Mouse (Mus musculus) E14TG2a.4 (cell line): ENCODE data around the gene Slc30a6.

ENCODE experiments used
- H3K27me3 ChIP-seq: 2 replicates; pipeline ENCODE4 v1.6.1; 2014; ENCODE audit warnings: low read length, control low read depth; ENCODE audit not compliant: insufficient read depth
- H3K36me3 ChIP-seq: 2 replicates; pipeline ENCODE4 v1.6.1; 2014; ENCODE audit warnings: low read length, control low read depth; ENCODE audit not compliant: insufficient read depth
- H3K4me1 ChIP-seq: replicated peaks from 2 replicates; pipeline ENCODE4 v1.6.1; 2014; ENCODE audit warnings: low read depth, low read length, control low read depth
- H3K4me3 ChIP-seq: replicated peaks from 2 replicates; pipeline ENCODE4 v1.5.1; 2014; ENCODE audit warnings: mild to moderate bottlenecking, low read length
- H3K9me3 ChIP-seq: 2 replicates; pipeline ENCODE4 v1.6.1; 2014; ENCODE audit warnings: low read length, control low read depth
- CTCF ChIP-seq: conservative IDR thresholded peaks from 2 replicates; pipeline ENCODE4 v1.5.1; 2014; ENCODE audit warnings: low read length
- NANOG ChIP-seq: IDR thresholded peaks from 2 replicates; pipeline ENCODE4 v1.6.1; 2014; ENCODE audit warnings: borderline replicate concordance, low read length, mixed read lengths
- POU5F1 ChIP-seq: IDR thresholded peaks from 2 replicates; pipeline ENCODE4 v1.6.1; 2014; ENCODE audit warnings: low read length, borderline replicate concordance

Slc30a6 gene

GRCm38 (mm10) chr17:74402486-74403222 lies 7.2 kb downstream of the Slc30a6 start:
- Histone ChIP-seq H3K4me3 (no peak overlapping the region), H3K4me1 (peaks cover 5% of the 10 kb centered on the region), H3K27me3 (no peaks in the 10 kb centered on the region), H3K36me3 (peaks cover 60% of the 10 kb centered on the region), H3K9me3 (no peaks in the 10 kb centered on the region)
- TF ChIP-seq CTCF (no peak), POU5F1 (no peak), NANOG (no peak)

- Histone ChIP-seq H3K4me1 (peaks cover 5% of the 10 kb centered on the region), H3K4me3 (no peak overlapping the region), H3K9me3 (no peaks in the 10 kb centered on the region), H3K36me3 (peaks cover 73% of the 10 kb centered on the region), H3K27me3 (no peaks in the 10 kb centered on the region)
- TF ChIP-seq CTCF, result no peak
- no peak for TF ChIP-seq POU5F1
- no peak for TF ChIP-seq NANOG
These were observed 11.1 kb downstream of the Slc30a6 start for GRCm38 (mm10) chr17:74406487-74406886.

GRCm38 (mm10) chr17:74409722-74410121 lies 14.3 kb downstream of the Slc30a6 start:
- H3K27me3 ChIP-seq, result no peaks in the 10 kb centered on the region
- H3K4me3 ChIP-seq, result no peak overlapping the region
- H3K36me3 ChIP-seq, result peaks cover 70% of the 10 kb centered on the region
- TF ChIP-seq NANOG (no peak), CTCF (peak; percentile 20), POU5F1 (no peak)
- peaks cover 4% of the 10 kb centered on the region for H3K4me1 ChIP-seq
- H3K9me3 ChIP-seq, result no peaks in the 10 kb centered on the region

- no peak for TF ChIP-seq NANOG
- TF ChIP-seq CTCF, result no peak
- TF ChIP-seq POU5F1, result no peak
- Histone ChIP-seq H3K27me3 (no peaks in the 10 kb centered on the region), H3K4me1 (peaks cover 25% of the 10 kb centered on the region), H3K9me3 (no peaks in the 10 kb centered on the region), H3K4me3 (no peak overlapping the region), H3K36me3 (peaks cover 70% of the 10 kb centered on the region)
These were observed 17.9 kb downstream of the Slc30a6 start for GRCm38 (mm10) chr17:74413324-74413723.

- Histone ChIP-seq H3K27me3 (no peaks in the 10 kb centered on the region), H3K36me3 (peaks cover 76% of the 10 kb centered on the region), H3K9me3 (no peaks in the 10 kb centered on the region), H3K4me1 (peaks cover 34% of the 10 kb centered on the region), H3K4me3 (no peak overlapping the region)
- TF ChIP-seq NANOG (no peak), POU5F1 (no peak), CTCF (no peak)
These were observed 19.3 kb downstream of the Slc30a6 start for GRCm38 (mm10) chr17:74414671-74415070.

GRCm38 (mm10) chr17:74416841-74417360 lies 21.5 kb downstream of the Slc30a6 start:
- H3K27me3 ChIP-seq, result no peaks in the 10 kb centered on the region
- no peak for TF ChIP-seq POU5F1
- TF ChIP-seq NANOG, result no peak
- TF ChIP-seq CTCF, result no peak
- H3K36me3 ChIP-seq, result peaks cover 74% of the 10 kb centered on the region
- H3K4me3 ChIP-seq, result no peak overlapping the region
- H3K9me3 ChIP-seq, result no peaks in the 10 kb centered on the region
- peaks cover 44% of the 10 kb centered on the region for H3K4me1 ChIP-seq

- H3K4me1 ChIP-seq, result peaks cover 44% of the 10 kb centered on the region
- TF ChIP-seq POU5F1, result no peak
- TF ChIP-seq CTCF, result no peak
- TF ChIP-seq NANOG, result no peak
- H3K4me3 ChIP-seq, result no peak overlapping the region
- no peaks in the 10 kb centered on the region for H3K9me3 ChIP-seq
- H3K27me3 ChIP-seq, result no peaks in the 10 kb centered on the region
- peaks cover 75% of the 10 kb centered on the region for H3K36me3 ChIP-seq
These were observed 22.8 kb downstream of the Slc30a6 start for GRCm38 (mm10) chr17:74418171-74418570.

GRCm38 (mm10) chr17:74420656-74421055 lies 25.2 kb downstream of the Slc30a6 start:
- Histone ChIP-seq H3K9me3 (no peaks in the 10 kb centered on the region), H3K4me1 (peaks cover 40% of the 10 kb centered on the region), H3K4me3 (no peak overlapping the region), H3K27me3 (no peaks in the 10 kb centered on the region), H3K36me3 (peaks cover 77% of the 10 kb centered on the region)
- TF ChIP-seq CTCF (no peak), POU5F1 (no peak), NANOG (no peak)
